8 mouse cellular contexts compared by ENCODE assay signal in the genomic region with DNA sequence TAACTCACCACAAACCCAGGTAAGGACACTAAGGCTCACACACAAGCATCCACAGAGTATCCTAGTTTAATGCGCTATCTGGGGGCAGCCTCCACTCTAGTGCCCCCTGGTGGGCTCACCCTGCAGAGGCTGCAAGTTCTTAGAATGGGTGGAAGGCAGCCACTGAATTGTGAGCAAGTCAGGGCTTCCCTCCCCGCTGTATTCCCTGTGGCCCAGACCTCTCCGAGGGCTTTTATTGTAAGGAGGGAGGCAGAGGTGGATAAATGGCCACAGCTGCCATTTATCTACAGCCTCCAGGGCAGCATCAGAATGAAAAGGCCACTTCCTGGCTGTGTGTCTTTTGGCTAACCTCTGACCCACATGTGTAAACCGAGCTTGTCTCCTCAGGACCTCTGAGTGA. TPM values are rescaled to one million over a fixed set of nuclear protein-coding genes. Genes with fewer than 3 reads are reported as not detected.
DNase-seq lines count a peak whose midpoint lies in the region; ATAC-seq and TF ChIP-seq lines count a peak whose summit lies in the region.

No protein-coding gene starts in this region.

- TF ChIP-seq EP300 in lung, postnatal 0 days (IDR thresholded peaks at IDR 0.05): no peak

- H3K4me1 ChIP-seq in forebrain, embryonic 14.5 days (ENCODE audit: control insufficient read depth, insufficient read depth, low read length): peaks cover 1% of the 10 kb centered on the region
- H3K4me1 ChIP-seq in forebrain, embryonic 13.5 days: peaks cover 6% of the 10 kb centered on the region
- H3K4me1 ChIP-seq in lung, postnatal 0 days (ENCODE audit: insufficient read depth, low read depth, low read length): no peaks in the 10 kb centered on the region

- ATAC-seq in forebrain, embryonic 14.5 days: no peak
- ATAC-seq in forebrain, embryonic 13.5 days: no peak
- no peak for ATAC-seq in lung, postnatal 0 days
- peak; percentile 70 for ATAC-seq in granulocyte monocyte progenitor cell, adult 5-6 weeks (replicated peaks; ENCODE audit: poor library complexity, severe bottlenecking)

- H3K4me2 ChIP-seq in forebrain, embryonic 14.5 days (ENCODE audit: low read length): no peak overlapping the region
- H3K4me2 ChIP-seq in forebrain, embryonic 13.5 days: no peak overlapping the region
- no peak overlapping the region for H3K4me2 ChIP-seq in lung, postnatal 0 days (replicated peaks; ENCODE audit: low read depth, low read length)

- H3K27ac ChIP-seq in forebrain, embryonic 14.5 days (ENCODE audit: low read depth, low read length): no peak overlapping the region
- H3K27ac ChIP-seq in forebrain, embryonic 13.5 days: no peak overlapping the region
- H3K27ac ChIP-seq in lung, postnatal 0 days (ENCODE audit: low read length): no peak overlapping the region

- peak; percentile 42 for DNase-seq in forebrain, embryonic 14.5 days (ENCODE audit: low spot score)
- no peak for DNase-seq in lung, postnatal 0 days (ENCODE audit: low spot score)
- no peak for DNase-seq in lung, postnatal 10 days
- DNase-seq in ZHBTc4 (ENCODE audit: low read depth, low spot score): peak; percentile 74
- peak; percentile 65 for DNase-seq in thymus, postnatal 14 days
- no peak for DNase-seq in ovary, adult 18-20 months (ENCODE audit: low spot score)

- no peak overlapping the region for H3K4me3 ChIP-seq in forebrain, embryonic 14.5 days (ENCODE audit: low read depth, low read length)
- no peak overlapping the region for H3K4me3 ChIP-seq in forebrain, embryonic 13.5 days
- no peak overlapping the region for H3K4me3 ChIP-seq in lung, postnatal 0 days (ENCODE audit: low read depth, low read length)

- no peaks in the 10 kb centered on the region for H3K27me3 ChIP-seq in forebrain, embryonic 14.5 days (replicated peaks; ENCODE audit: control insufficient read depth, insufficient read depth, low read length)
- peaks cover 24% of the 10 kb centered on the region for H3K27me3 ChIP-seq in forebrain, embryonic 13.5 days
- H3K27me3 ChIP-seq in lung, postnatal 0 days (replicated peaks; ENCODE audit: insufficient read depth, low read length): no peaks in the 10 kb centered on the region

- 35% methylated on average over 4 of the region's 4 CpGs for WGBS in forebrain, embryonic 14.5 days
- WGBS in forebrain, embryonic 13.5 days: 28% methylated on average over 4 of the region's 4 CpGs
- 13% methylated on average over 4 of the region's 4 CpGs for WGBS in lung, postnatal 0 days

- TF ChIP-seq CTCF in lung, postnatal 0 days (IDR thresholded peaks at IDR 0.05): peak; percentile 67

- no peaks in the 10 kb centered on the region for H3K9me3 ChIP-seq in forebrain, embryonic 14.5 days (replicated peaks; ENCODE audit: control insufficient read depth, low read length)
- no peaks in the 10 kb centered on the region for H3K9me3 ChIP-seq in forebrain, embryonic 13.5 days (replicated peaks)
- H3K9me3 ChIP-seq in lung, postnatal 0 days (ENCODE audit: low read length): no peaks in the 10 kb centered on the region

- no peaks in the 10 kb centered on the region for H3K36me3 ChIP-seq in forebrain, embryonic 14.5 days (ENCODE audit: control insufficient read depth, insufficient read depth, low read length)
- H3K36me3 ChIP-seq in forebrain, embryonic 13.5 days (ENCODE audit: poor library complexity, severe bottlenecking): no peaks in the 10 kb centered on the region
- no peaks in the 10 kb centered on the region for H3K36me3 ChIP-seq in lung, postnatal 0 days (ENCODE audit: insufficient read depth, low read length)

- no peak overlapping the region for H3K9ac ChIP-seq in forebrain, embryonic 14.5 days (ENCODE audit: low read length)
- H3K9ac ChIP-seq in forebrain, embryonic 13.5 days: no peak overlapping the region
- no peak overlapping the region for H3K9ac ChIP-seq in lung, postnatal 0 days (replicated peaks; ENCODE audit: low read depth)

RNA-seq across cellular contexts. Expression of a gene that starts 33.6 kb away (rescaled TPM):
- polyA plus RNA-seq in forebrain, embryonic 14.5 days (2014; fragmentation: Nextera tagmentation; extraction: Ambion mirVana): 3.7 and 6.3 TPM in 2 replicates
- 5.3 and 6.5 TPM in 2 replicates for polyA plus RNA-seq in forebrain, embryonic 13.5 days (2015; fragmentation: Nextera tagmentation; extraction: Ambion mirVana)
- 6.5 and 7.2 TPM in 2 replicates for polyA plus RNA-seq in lung, postnatal 0 days (2015; fragmentation: Nextera tagmentation; extraction: Ambion mirVana)
- 6.1 and 6.6 TPM in 2 replicates for total RNA-seq in granulocyte monocyte progenitor cell, adult 5-6 weeks (2014; fragmentation: Nextera tagmentation)
- total RNA-seq in granulocyte monocyte progenitor cell, adult 5-6 weeks (2017): 2.7 and 4.6 TPM in 2 replicates

Comparison
In these comparisons a context has a peak if more than half of its experiments do, and no peak if none do; other contexts are left out.
1. DNase-seq: peak in forebrain, embryonic 14.5 days (single experiment), ZHBTc4 (single experiment) and thymus, postnatal 14 days (single experiment); none in lung, postnatal 0 days (single experiment), lung, postnatal 10 days (single experiment) and ovary, adult 18-20 months (single experiment).